In the genomic region with DNA sequence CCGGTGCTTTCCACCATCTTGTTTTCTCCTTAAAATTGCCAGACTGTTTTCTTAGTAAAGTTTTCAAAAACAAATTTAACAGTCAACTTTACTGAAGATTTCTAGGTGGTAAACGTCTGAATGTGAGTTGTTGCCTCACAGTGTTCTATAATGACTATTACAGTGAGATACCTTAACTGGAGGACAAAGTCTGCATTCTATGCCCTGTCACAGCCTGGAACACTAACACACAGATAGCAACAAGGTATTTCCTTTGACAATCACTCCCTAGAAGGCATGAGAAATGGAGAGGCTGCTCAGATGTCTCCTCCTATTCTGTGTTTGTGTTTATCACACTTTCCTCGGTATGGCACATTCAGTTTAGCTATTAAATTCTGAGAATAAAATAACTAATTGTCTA, we compare ENCODE assay signal across 29 mouse cellular contexts.
"Had no signal": no experiment of that assay in that cellular context is flagged by ENCODE, and none has a peak within 500 bp of the region (broad histone marks: within the 10 kb centered on the region; RNA-seq: fewer than 3 reads in every experiment).

No protein-coding gene starts in this region.

- DNase-seq: cerebellum, adult 2 months; cerebellum, adult 8-10 months; cerebellum, adult 9-10 months; cerebellum, adult 9-11 months; cerebellum, postnatal 10 days; cerebellum, postnatal 14 days; cerebellum, postnatal 25 days; cerebellum, postnatal 36 days; embryo, embryonic 11 days; forebrain, postnatal 0 days; gastrocnemius, adult 2 months; gastrocnemius, postnatal 10 days; gastrocnemius, postnatal 14 days; gastrocnemius, postnatal 25 days; gastrocnemius, postnatal 36 days; heart, adult 11 months; heart, adult 18-20 months; heart, adult 2 months had no signal

- H3K4me2 ChIP-seq: embryonic facial prominence, embryonic 12.5 days; embryonic facial prominence, embryonic 13.5 days; embryonic facial prominence, embryonic 15.5 days; forebrain, embryonic 12.5 days; forebrain, embryonic 13.5 days; forebrain, embryonic 15.5 days had no signal

- H3K9ac ChIP-seq: embryonic facial prominence, embryonic 12.5 days; embryonic facial prominence, embryonic 13.5 days; embryonic facial prominence, embryonic 15.5 days; forebrain, embryonic 12.5 days; forebrain, embryonic 13.5 days; forebrain, embryonic 15.5 days; forebrain, postnatal 0 days had no signal

- H3K27me3 ChIP-seq: embryonic facial prominence, embryonic 12.5 days; embryonic facial prominence, embryonic 13.5 days; embryonic facial prominence, embryonic 15.5 days; forebrain, embryonic 12.5 days; forebrain, embryonic 13.5 days; forebrain, embryonic 15.5 days had no signal

- H3K4me3 ChIP-seq: embryonic facial prominence, embryonic 10.5 days; embryonic facial prominence, embryonic 12.5 days; embryonic facial prominence, embryonic 13.5 days; embryonic facial prominence, embryonic 15.5 days; erythroblast, embryonic 14.5 days; forebrain, embryonic 10.5 days; forebrain, embryonic 12.5 days; forebrain, embryonic 13.5 days; forebrain, embryonic 15.5 days; gastrocnemius, adult 2 months; heart, adult 2 months had no signal

- H3K27ac ChIP-seq: embryonic facial prominence, embryonic 10.5 days; embryonic facial prominence, embryonic 12.5 days; embryonic facial prominence, embryonic 13.5 days; embryonic facial prominence, embryonic 15.5 days; forebrain, embryonic 10.5 days; forebrain, embryonic 12.5 days; forebrain, embryonic 13.5 days; forebrain, embryonic 15.5 days; gastrocnemius, adult 2 months; heart, adult 2 months had no signal

- H3K9me3 ChIP-seq: embryonic facial prominence, embryonic 10.5 days; embryonic facial prominence, embryonic 12.5 days; embryonic facial prominence, embryonic 13.5 days; embryonic facial prominence, embryonic 15.5 days; forebrain, embryonic 10.5 days; forebrain, embryonic 12.5 days; forebrain, embryonic 13.5 days; forebrain, embryonic 15.5 days had no signal

- ATAC-seq: forebrain, embryonic 13.5 days; forebrain, embryonic 14.5 days; forebrain, embryonic 15.5 days; forebrain, embryonic 16.5 days; forebrain, postnatal 0 days had no signal

- H3K4me1 ChIP-seq: embryonic facial prominence, embryonic 10.5 days; embryonic facial prominence, embryonic 12.5 days; embryonic facial prominence, embryonic 15.5 days; forebrain, embryonic 10.5 days; forebrain, embryonic 12.5 days; forebrain, embryonic 13.5 days; forebrain, embryonic 15.5 days had no signal

- H3K36me3 ChIP-seq: embryonic facial prominence, embryonic 10.5 days; embryonic facial prominence, embryonic 12.5 days; embryonic facial prominence, embryonic 13.5 days; embryonic facial prominence, embryonic 15.5 days; forebrain, embryonic 10.5 days; forebrain, embryonic 12.5 days; forebrain, embryonic 15.5 days had no signal
